Mouse (Mus musculus): Measurements from ENCODE around the gene Rtkn2. TPM values are rescaled to one million over a fixed set of nuclear protein-coding genes. Genes with fewer than 3 reads are reported as not detected.
A peak's percentile ranks its signal among the peaks of the same experiment; 100 is the strongest.

The Rtkn2 gene
- polyA plus RNA-seq, 1 experiment from 2014 or later, result 1.2 TPM

- TF ChIP-seq CTCF (IDR thresholded peaks at IDR 0.05; ENCODE audit: low read depth), result no peak
- no peaks in the 10 kb centered on the region for H3K27me3 ChIP-seq (replicated peaks; ENCODE audit: control insufficient read depth, insufficient read depth, low read length)
- no peak overlapping the region for H3K9ac ChIP-seq (ENCODE audit: low read depth, low read length)
- H3K36me3 ChIP-seq (ENCODE audit: control insufficient read depth, insufficient read depth), result no peaks in the 10 kb centered on the region
- 85% methylated on average over 10 of the region's 10 CpGs for WGBS
- H3K9me3 ChIP-seq (ENCODE audit: control insufficient read depth), result no peaks in the 10 kb centered on the region
- no peaks in the 10 kb centered on the region for H3K4me1 ChIP-seq (replicated peaks; ENCODE audit: control insufficient read depth, insufficient read depth, low read length)
- H3K27ac ChIP-seq (ENCODE audit: low read depth, low read length), result no peak overlapping the region
- H3K4me3 ChIP-seq (ENCODE audit: low read depth, low read length), result no peak overlapping the region
- ATAC-seq, result no peak
- no peak overlapping the region for H3K4me2 ChIP-seq (replicated peaks; ENCODE audit: low read depth)
Observed at GRCm38 (mm10) chr10:68079910-68080670, 100.7 kb downstream of the Rtkn2 start.

DNA sequence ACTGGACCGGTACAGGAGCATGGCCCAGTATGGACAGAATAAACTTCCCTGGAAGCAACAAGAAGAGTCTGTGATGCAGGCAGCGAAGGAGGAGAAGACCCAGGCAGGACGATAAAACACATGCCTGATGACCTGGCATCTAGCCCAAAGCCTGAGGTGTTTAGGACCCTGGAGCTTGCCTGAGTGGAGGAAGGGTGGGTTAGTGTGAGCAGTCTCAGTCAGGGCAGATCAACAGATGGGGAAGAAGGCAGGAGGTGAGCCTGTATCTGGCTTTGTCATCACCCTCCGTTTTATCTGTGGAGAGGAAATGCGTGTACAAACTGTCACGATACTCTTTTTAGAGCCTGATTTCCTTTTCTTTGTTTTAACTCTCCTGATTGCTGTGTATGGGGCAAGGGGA is 102.3 kb downstream of the Rtkn2 start:
- H3K27me3 ChIP-seq (replicated peaks; ENCODE audit: control insufficient read depth, insufficient read depth, low read length), result no peaks in the 10 kb centered on the region
- H3K36me3 ChIP-seq (ENCODE audit: control insufficient read depth, insufficient read depth), result no peaks in the 10 kb centered on the region
- no peaks in the 10 kb centered on the region for H3K4me1 ChIP-seq (replicated peaks; ENCODE audit: control insufficient read depth, insufficient read depth, low read length)
- WGBS, result 62% methylated on average over 6 of the region's 6 CpGs
- no peak overlapping the region for H3K4me3 ChIP-seq (ENCODE audit: low read depth, low read length)
- no peak for ATAC-seq
- TF ChIP-seq CTCF (IDR thresholded peaks at IDR 0.05; ENCODE audit: low read depth), result no peak
- no peaks in the 10 kb centered on the region for H3K9me3 ChIP-seq (ENCODE audit: control insufficient read depth)
- H3K27ac ChIP-seq (ENCODE audit: low read depth, low read length), result no peak overlapping the region
- H3K4me2 ChIP-seq (replicated peaks; ENCODE audit: low read depth), result no peak overlapping the region
- H3K9ac ChIP-seq (ENCODE audit: low read depth, low read length), result no peak overlapping the region

- H3K9ac ChIP-seq (ENCODE audit: low read depth, low read length), result no peak overlapping the region
- no peak overlapping the region for H3K27ac ChIP-seq (ENCODE audit: low read depth, low read length)
- H3K4me1 ChIP-seq (replicated peaks; ENCODE audit: control insufficient read depth, insufficient read depth, low read length), result no peaks in the 10 kb centered on the region
- no peak overlapping the region for H3K4me3 ChIP-seq (ENCODE audit: low read depth, low read length)
- 77% methylated on average over 4 of the region's 4 CpGs for WGBS
- TF ChIP-seq CTCF (IDR thresholded peaks at IDR 0.05; ENCODE audit: low read depth), result no peak
- H3K27me3 ChIP-seq (replicated peaks; ENCODE audit: control insufficient read depth, insufficient read depth, low read length), result no peaks in the 10 kb centered on the region
- ATAC-seq, result no peak
- H3K36me3 ChIP-seq (ENCODE audit: control insufficient read depth, insufficient read depth), result no peaks in the 10 kb centered on the region
- no peak overlapping the region for H3K4me2 ChIP-seq (replicated peaks; ENCODE audit: low read depth)
- H3K9me3 ChIP-seq (ENCODE audit: control insufficient read depth), result no peaks in the 10 kb centered on the region
Observed at GRCm38 (mm10) chr10:68085574-68085973, 106.2 kb downstream of the Rtkn2 start.

- no peaks in the 10 kb centered on the region for H3K9me3 ChIP-seq (ENCODE audit: control insufficient read depth)
- no peak overlapping the region for H3K27ac ChIP-seq (ENCODE audit: low read depth, low read length)
- H3K27me3 ChIP-seq (replicated peaks; ENCODE audit: control insufficient read depth, insufficient read depth, low read length), result no peaks in the 10 kb centered on the region
- no peak overlapping the region for H3K4me2 ChIP-seq (replicated peaks; ENCODE audit: low read depth)
- H3K9ac ChIP-seq (ENCODE audit: low read depth, low read length), result no peak overlapping the region
- H3K36me3 ChIP-seq (ENCODE audit: control insufficient read depth, insufficient read depth), result no peaks in the 10 kb centered on the region
- WGBS, result 67% methylated on average over 4 of the region's 4 CpGs
- no peak for ATAC-seq
- TF ChIP-seq CTCF (IDR thresholded peaks at IDR 0.05; ENCODE audit: low read depth), result no peak
- H3K4me3 ChIP-seq (ENCODE audit: low read depth, low read length), result no peak overlapping the region
- no peaks in the 10 kb centered on the region for H3K4me1 ChIP-seq (replicated peaks; ENCODE audit: control insufficient read depth, insufficient read depth, low read length)
Observed at GRCm38 (mm10) chr10:68086973-68087372, 107.6 kb downstream of the Rtkn2 start.

DNA sequence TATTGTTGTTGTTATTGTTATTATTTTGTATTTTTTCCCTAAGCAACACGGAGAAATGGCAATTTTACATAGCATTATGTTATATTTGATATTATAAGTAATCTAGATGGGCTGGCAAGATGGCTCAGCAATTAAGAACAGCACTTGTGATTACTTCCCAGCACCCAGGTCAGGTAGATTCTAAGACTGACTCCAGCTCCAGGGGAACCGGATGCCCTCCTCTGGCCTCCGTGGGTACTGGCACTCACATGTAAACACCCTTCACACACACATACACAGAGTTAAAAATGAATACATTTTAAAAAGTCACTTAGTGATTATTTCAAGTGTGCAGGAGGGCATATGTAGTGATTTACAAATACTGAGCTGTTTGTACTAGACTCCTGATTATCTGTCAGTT is 108.4 kb downstream of the Rtkn2 start:
- Histone ChIP-seq H3K27me3 (replicated peaks; ENCODE audit: control insufficient read depth, insufficient read depth, low read length) (no peaks in the 10 kb centered on the region), H3K4me3 (ENCODE audit: low read depth, low read length) (no peak overlapping the region), H3K4me2 (replicated peaks; ENCODE audit: low read depth) (no peak overlapping the region), H3K36me3 (ENCODE audit: control insufficient read depth, insufficient read depth) (no peaks in the 10 kb centered on the region), H3K27ac (ENCODE audit: low read depth, low read length) (no peak overlapping the region), H3K4me1 (replicated peaks; ENCODE audit: control insufficient read depth, insufficient read depth, low read length) (no peaks in the 10 kb centered on the region), H3K9ac (ENCODE audit: low read depth, low read length) (no peak overlapping the region), H3K9me3 (ENCODE audit: control insufficient read depth) (no peaks in the 10 kb centered on the region)
- peak; percentile 26; the same call in 1 of the 2 replicates for TF ChIP-seq CTCF (IDR thresholded peaks at IDR 0.05; ENCODE audit: low read depth)
- ATAC-seq, result no peak
- 73% methylated on average over 3 of the region's 3 CpGs for WGBS

DNA sequence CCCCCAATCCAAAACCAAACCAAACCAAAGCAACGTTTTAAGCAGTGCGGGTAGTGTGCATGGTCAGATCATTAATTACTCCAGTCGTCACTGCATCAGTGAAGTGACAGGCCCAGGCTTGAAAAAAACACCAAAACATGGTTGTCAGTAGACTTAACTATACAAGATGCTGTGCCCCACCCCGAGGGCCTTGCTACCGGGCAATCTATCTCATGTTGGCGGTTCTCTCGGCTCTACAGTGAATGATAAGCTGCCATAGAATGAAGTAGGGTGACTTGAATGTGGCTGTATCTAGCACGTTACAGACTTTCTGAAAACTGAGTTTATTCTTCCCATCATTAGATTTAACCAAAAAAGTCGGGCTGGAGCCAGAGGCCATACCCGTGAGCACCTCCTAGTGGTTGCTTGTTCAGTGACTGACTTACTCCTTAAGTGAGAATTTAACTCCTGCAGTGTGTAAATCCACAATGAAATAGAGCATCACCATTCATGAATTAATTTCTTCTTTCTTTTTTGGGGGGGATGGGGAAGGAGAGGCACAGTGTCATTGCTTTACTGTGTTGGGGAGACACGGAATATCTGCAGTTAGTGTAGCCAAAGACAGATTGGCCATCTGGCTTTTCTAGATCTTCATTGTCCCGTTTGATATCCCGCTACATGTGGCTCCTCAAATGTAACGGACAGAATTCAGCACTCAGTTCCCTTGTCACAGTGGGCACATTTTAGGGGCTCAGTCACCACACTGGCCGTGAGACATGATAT is 110.2 kb downstream of the Rtkn2 start:
- Histone ChIP-seq H3K9me3 (ENCODE audit: control insufficient read depth) (no peaks in the 10 kb centered on the region), H3K4me3 (ENCODE audit: low read depth, low read length) (no peak overlapping the region), H3K4me2 (replicated peaks; ENCODE audit: low read depth) (no peak overlapping the region), H3K9ac (ENCODE audit: low read depth, low read length) (no peak overlapping the region), H3K27ac (ENCODE audit: low read depth, low read length) (no peak overlapping the region), H3K4me1 (replicated peaks; ENCODE audit: control insufficient read depth, insufficient read depth, low read length) (no peaks in the 10 kb centered on the region), H3K36me3 (ENCODE audit: control insufficient read depth, insufficient read depth) (peaks cover 3% of the 10 kb centered on the region), H3K27me3 (replicated peaks; ENCODE audit: control insufficient read depth, insufficient read depth, low read length) (no peaks in the 10 kb centered on the region)
- 61% methylated on average over 15 of the region's 15 CpGs for WGBS
- ATAC-seq, result no peak
- peak; percentile 72 for TF ChIP-seq CTCF (IDR thresholded peaks at IDR 0.05; ENCODE audit: low read depth)
